Mouse (Mus musculus): Measurements from ENCODE around the gene 4921517D22Rik. TPM values are rescaled to one million over a fixed set of nuclear protein-coding genes. Genes with fewer than 3 reads are reported as not detected.

Gene 4921517D22Rik
- polyA plus RNA-seq, 1 experiment from 2014 or later: not detected

DNA sequence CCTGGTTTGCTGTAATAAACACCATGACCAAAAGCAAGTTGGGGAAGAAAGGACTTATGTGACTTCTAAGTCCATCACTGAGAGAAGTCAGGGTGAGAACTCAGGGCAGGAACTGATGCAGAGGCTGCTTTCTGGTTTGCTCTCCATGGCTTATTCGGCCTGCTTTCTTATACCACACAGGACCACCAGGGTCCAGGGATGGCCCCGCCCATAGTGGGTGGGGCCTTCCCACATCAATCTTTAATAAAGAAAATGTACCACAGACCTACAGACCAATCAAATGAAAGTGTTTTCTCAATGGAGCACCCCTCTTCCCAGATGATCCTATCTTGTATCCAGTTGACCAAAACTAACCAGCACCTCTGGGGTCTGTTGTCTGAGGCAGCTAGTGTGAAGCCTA is 22.4 kb downstream of the 4921517D22Rik start:
- Histone ChIP-seq H3K4me1 (peaks cover 32% of the 10 kb centered on the region), H3K4me3 (no peak overlapping the region), H3K9me3 (no peaks in the 10 kb centered on the region), H3K27ac (no peak overlapping the region), H3K27me3 (no peaks in the 10 kb centered on the region), H3K36me3 (0 out of 2 replicates have a peak, but pooled peaks cover 1% of the 10 kb centered on the region), H3K9ac (no peak overlapping the region), H3K4me2 (replicated peaks) (no peak overlapping the region)
- 87% methylated on average over 2 of the region's 2 CpGs for WGBS
- no peak for ATAC-seq (ENCODE audit: low FRiP score, low read depth)

DNA sequence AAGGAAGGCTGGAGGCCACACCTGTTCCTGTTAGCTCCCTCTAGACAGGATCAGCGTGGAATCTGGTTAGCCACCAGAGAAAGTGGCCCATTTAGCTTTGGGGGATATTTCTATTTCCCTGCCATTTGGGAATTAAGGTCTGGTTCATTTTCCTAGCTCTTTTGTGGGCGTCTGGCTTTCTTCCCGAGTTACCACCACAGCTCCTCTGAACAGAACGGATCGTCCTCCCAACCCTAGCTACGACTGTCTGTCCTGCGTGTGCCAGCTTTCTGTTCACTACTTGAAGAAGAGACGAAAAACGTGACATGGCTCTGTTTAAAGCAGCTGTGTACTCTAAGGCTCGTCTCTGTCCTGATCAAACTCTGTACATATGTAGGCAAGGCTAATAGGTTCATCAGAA is 24.0 kb downstream of the 4921517D22Rik start:
- Histone ChIP-seq H3K4me3 (no peak overlapping the region), H3K4me2 (replicated peaks) (no peak overlapping the region), H3K36me3 (peaks cover 13% of the 10 kb centered on the region; the same call in 1 of the 2 replicates), H3K27me3 (no peaks in the 10 kb centered on the region), H3K9me3 (no peaks in the 10 kb centered on the region), H3K4me1 (peaks cover 32% of the 10 kb centered on the region), H3K27ac (no peak overlapping the region), H3K9ac (no peak overlapping the region)
- no peak for ATAC-seq (ENCODE audit: low FRiP score, low read depth)
- 86% methylated on average over 10 of the region's 10 CpGs for WGBS

- H3K9me3 ChIP-seq: no peaks in the 10 kb centered on the region
- H3K27ac ChIP-seq: peak overlapping the region; percentile 61; the same call in 1 of the 2 replicates
- no peaks in the 10 kb centered on the region for H3K27me3 ChIP-seq
- ATAC-seq (ENCODE audit: low FRiP score, low read depth): no peak
- H3K9ac ChIP-seq: no peak overlapping the region
- peaks cover 26% of the 10 kb centered on the region for H3K36me3 ChIP-seq
- H3K4me2 ChIP-seq (replicated peaks): no peak overlapping the region
- 48% methylated on average over 11 of the region's 11 CpGs for WGBS
- peaks cover 21% of the 10 kb centered on the region for H3K4me1 ChIP-seq
- no peak overlapping the region for H3K4me3 ChIP-seq
Measured at GRCm38 (mm10) chr13:59668501-59669093, 25.3 kb downstream of the 4921517D22Rik start.

GRCm38 (mm10) chr13:59667763-59668162 is 26.1 kb downstream of the 4921517D22Rik start:
- H3K36me3 ChIP-seq: peaks cover 34% of the 10 kb centered on the region
- no peak overlapping the region for H3K27ac ChIP-seq
- ATAC-seq (ENCODE audit: low FRiP score, low read depth): no peak
- H3K9ac ChIP-seq: no peak overlapping the region
- H3K27me3 ChIP-seq: no peaks in the 10 kb centered on the region
- H3K4me3 ChIP-seq: no peak overlapping the region
- no peak overlapping the region for H3K4me2 ChIP-seq (replicated peaks)
- peaks cover 15% of the 10 kb centered on the region for H3K4me1 ChIP-seq
- H3K9me3 ChIP-seq: no peaks in the 10 kb centered on the region
- 83% methylated on average over 5 of the region's 5 CpGs for WGBS

GRCm38 (mm10) chr13:59663939-59664712 is 29.8 kb downstream of the 4921517D22Rik start:
- H3K36me3 ChIP-seq: peaks cover 59% of the 10 kb centered on the region
- 92% methylated on average over 19 of the region's 19 CpGs for WGBS

DNA sequence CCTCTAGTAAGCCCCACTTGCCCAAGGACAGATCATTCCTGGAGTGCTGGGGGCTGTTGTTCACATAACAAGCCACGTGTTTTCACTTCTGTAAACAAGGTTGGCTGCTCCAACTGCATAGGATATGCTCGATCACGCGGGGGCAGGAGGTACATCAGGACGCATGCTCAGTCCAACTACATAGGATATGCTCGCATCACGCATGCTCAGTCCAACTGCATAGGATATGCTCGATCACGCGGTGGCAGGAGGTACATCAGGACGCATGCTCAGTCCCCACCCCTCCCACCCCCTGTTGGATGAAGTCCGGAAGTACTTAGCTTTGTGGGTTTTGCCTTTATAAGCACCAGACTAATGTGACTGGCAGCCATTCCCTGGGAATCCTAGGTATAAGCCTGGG is 31.9 kb downstream of the 4921517D22Rik start:
- H3K4me3 ChIP-seq: no peak overlapping the region
- WGBS: 94% methylated on average over 12 of the region's 12 CpGs
- H3K9me3 ChIP-seq: no peaks in the 10 kb centered on the region
- no peaks in the 10 kb centered on the region for H3K4me1 ChIP-seq
- H3K9ac ChIP-seq: no peak overlapping the region
- no peak for ATAC-seq (ENCODE audit: low FRiP score, low read depth)
- no peaks in the 10 kb centered on the region for H3K27me3 ChIP-seq
- H3K36me3 ChIP-seq: peaks cover 70% of the 10 kb centered on the region
- no peak overlapping the region for H3K4me2 ChIP-seq (replicated peaks)
- H3K27ac ChIP-seq: no peak overlapping the region

More at GRCm38 (mm10) chr13:59663939-59664712, 29.8 kb downstream of the 4921517D22Rik start:
- ATAC-seq (ENCODE audit: low FRiP score, low read depth): no peak
- no peaks in the 10 kb centered on the region for H3K27me3 ChIP-seq
- H3K9ac ChIP-seq: no peak overlapping the region
- no peaks in the 10 kb centered on the region for H3K9me3 ChIP-seq
- H3K4me3 ChIP-seq: no peak overlapping the region
- H3K4me2 ChIP-seq (replicated peaks): no peak overlapping the region
- no peak overlapping the region for H3K27ac ChIP-seq
- peaks cover 9% of the 10 kb centered on the region for H3K4me1 ChIP-seq

- Histone ChIP-seq H3K36me3 (peaks cover 67% of the 10 kb centered on the region), H3K4me3 (no peak overlapping the region), H3K27ac (no peak overlapping the region), H3K27me3 (no peaks in the 10 kb centered on the region), H3K4me1 (peaks cover 5% of the 10 kb centered on the region), H3K9me3 (no peaks in the 10 kb centered on the region), H3K9ac (no peak overlapping the region), H3K4me2 (replicated peaks) (no peak overlapping the region)
- ATAC-seq (ENCODE audit: low FRiP score, low read depth): no peak
- 92% methylated on average over 8 of the region's 8 CpGs for WGBS
Measured at GRCm38 (mm10) chr13:59661387-59661786, 32.5 kb downstream of the 4921517D22Rik start.

DNA sequence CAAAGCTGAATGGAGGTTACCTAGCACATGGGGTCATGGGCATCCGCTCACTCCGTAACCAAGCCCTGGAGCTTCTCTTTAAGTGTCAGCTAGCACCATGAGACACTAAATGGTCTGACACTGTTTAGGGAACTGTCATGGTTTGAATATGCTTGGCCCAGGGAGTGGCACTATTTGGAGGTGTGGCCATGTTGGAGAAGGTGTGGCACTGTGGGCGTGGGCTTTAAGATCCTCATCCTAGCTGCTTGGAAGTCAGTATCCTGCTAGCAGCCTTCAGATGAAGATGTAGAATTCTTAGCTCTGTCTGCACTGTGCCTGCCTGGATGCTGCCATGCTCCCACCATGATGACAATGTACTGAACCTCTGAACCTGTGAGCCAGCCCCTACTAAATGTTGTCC is 33.5 kb downstream of the 4921517D22Rik start:
- Histone ChIP-seq H3K9me3 (no peaks in the 10 kb centered on the region), H3K4me1 (peaks cover 7% of the 10 kb centered on the region), H3K4me3 (no peak overlapping the region), H3K36me3 (peaks cover 61% of the 10 kb centered on the region), H3K4me2 (replicated peaks) (no peak overlapping the region), H3K27ac (no peak overlapping the region), H3K9ac (no peak overlapping the region), H3K27me3 (no peaks in the 10 kb centered on the region)
- WGBS: 96% methylated on average over 3 of the region's 3 CpGs
- no peak for ATAC-seq (ENCODE audit: low FRiP score, low read depth)

GRCm38 (mm10) chr13:59657781-59658180 is 36.1 kb downstream of the 4921517D22Rik start:
- Histone ChIP-seq H3K27me3 (no peaks in the 10 kb centered on the region), H3K4me1 (peaks cover 9% of the 10 kb centered on the region), H3K4me2 (replicated peaks) (no peak overlapping the region), H3K36me3 (peaks cover 38% of the 10 kb centered on the region), H3K27ac (no peak overlapping the region), H3K4me3 (no peak overlapping the region), H3K9ac (no peak overlapping the region), H3K9me3 (no peaks in the 10 kb centered on the region)
- WGBS: 80% methylated on average over 5 of the region's 5 CpGs
- ATAC-seq (ENCODE audit: low FRiP score, low read depth): no peak

DNA sequence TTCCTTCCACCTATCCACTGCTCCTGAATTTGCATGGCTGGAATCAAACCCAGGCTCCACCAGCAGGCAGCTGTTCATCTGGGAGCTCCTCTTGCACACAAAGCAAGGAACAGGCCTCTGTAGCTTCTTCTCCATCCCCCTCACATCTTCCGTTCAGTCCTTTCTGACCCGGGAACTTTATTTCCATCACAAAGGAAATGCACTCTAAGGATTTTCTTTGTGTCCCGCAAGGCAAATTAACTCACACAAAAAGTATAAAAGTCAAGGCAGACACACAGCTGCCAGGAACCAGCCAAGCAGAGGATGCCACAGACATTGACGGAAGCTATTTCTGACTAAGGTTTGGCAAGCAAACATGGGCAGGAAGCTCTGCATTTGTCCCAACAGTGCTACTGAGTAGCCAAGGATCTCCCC is 36.9 kb downstream of the 4921517D22Rik start:
- Histone ChIP-seq H3K4me2 (replicated peaks) (no peak overlapping the region), H3K4me1 (peaks cover 9% of the 10 kb centered on the region), H3K36me3 (peaks cover 31% of the 10 kb centered on the region), H3K4me3 (no peak overlapping the region), H3K9ac (no peak overlapping the region), H3K9me3 (no peaks in the 10 kb centered on the region), H3K27me3 (no peaks in the 10 kb centered on the region), H3K27ac (no peak overlapping the region)
- ATAC-seq (ENCODE audit: low FRiP score, low read depth): no peak
- WGBS: 67% methylated on average over 4 of the region's 4 CpGs

GRCm38 (mm10) chr13:59656316-59656832 is 37.5 kb downstream of the 4921517D22Rik start:
- H3K27ac ChIP-seq: no peak overlapping the region
- peaks cover 9% of the 10 kb centered on the region for H3K4me1 ChIP-seq
- H3K9me3 ChIP-seq: no peaks in the 10 kb centered on the region
- H3K36me3 ChIP-seq: peaks cover 27% of the 10 kb centered on the region
- no peak overlapping the region for H3K9ac ChIP-seq
- no peak overlapping the region for H3K4me2 ChIP-seq (replicated peaks)
- 51% methylated on average over 10 of the region's 10 CpGs for WGBS
- no peak overlapping the region for H3K4me3 ChIP-seq
- ATAC-seq (ENCODE audit: low FRiP score, low read depth): no peak
- H3K27me3 ChIP-seq: no peaks in the 10 kb centered on the region

DNA sequence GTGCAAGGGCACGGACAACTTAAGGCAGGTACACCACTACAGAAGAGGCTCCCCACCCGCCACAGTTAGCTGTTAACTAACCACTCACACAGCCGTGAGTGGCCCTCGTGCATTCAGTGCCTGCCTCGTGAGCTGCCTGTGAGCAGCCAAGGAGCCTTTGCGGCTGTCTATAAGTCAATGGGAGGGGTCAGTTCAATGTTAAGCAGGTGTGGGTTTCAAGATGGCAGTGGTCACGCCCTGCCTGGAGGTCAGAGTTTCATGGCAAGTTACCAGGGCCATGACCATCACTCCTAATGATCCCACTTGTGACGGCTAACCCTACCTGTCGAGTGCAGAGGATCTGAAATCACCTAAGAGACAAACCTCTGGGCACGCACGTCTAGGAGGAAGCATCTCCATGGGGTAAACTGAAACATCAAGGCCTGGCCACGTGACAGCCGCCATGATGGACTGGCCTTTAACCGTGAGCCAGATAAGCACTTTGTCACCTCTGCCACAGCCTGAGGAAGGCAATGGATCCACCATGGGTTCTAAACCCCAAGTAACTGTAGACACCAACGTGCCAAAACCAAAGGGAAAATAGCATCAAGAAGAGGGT is 38.1 kb downstream of the 4921517D22Rik start:
- H3K4me2 ChIP-seq (replicated peaks): no peak overlapping the region
- H3K27ac ChIP-seq: no peak overlapping the region
- H3K36me3 ChIP-seq: peaks cover 25% of the 10 kb centered on the region
- no peaks in the 10 kb centered on the region for H3K27me3 ChIP-seq
- no peak overlapping the region for H3K9ac ChIP-seq
- no peaks in the 10 kb centered on the region for H3K9me3 ChIP-seq
- WGBS: 90% methylated on average over 15 of the region's 15 CpGs
- peaks cover 9% of the 10 kb centered on the region for H3K4me1 ChIP-seq
- H3K4me3 ChIP-seq: no peak overlapping the region
- ATAC-seq (ENCODE audit: low FRiP score, low read depth): no peak
